Mouse (Mus musculus) midbrain, embryonic 13.5 days (tissue): ENCODE measurements around the gene Dnah17. TPM values are rescaled to one million over a fixed set of nuclear protein-coding genes. Genes with fewer than 3 reads are reported as not detected.

Experiments
- ATAC-seq: fragments of 200-750 bp; cut with Nextera tagmentation; 2 replicates; pipeline ENCODE4 v1.8.0; 2017; ENCODE audit warnings: mild to moderate bottlenecking, moderate TSS enrichment, moderate library complexity
- H3K27ac ChIP-seq: fragments of 300-500 bp; sonication (generic); 2 replicates; pipeline ENCODE4 v1.5.1; 2015; ENCODE audit warnings: inconsistent platforms, mild to moderate bottlenecking, moderate library complexity
- H3K27me3 ChIP-seq: fragments of 300-500 bp; sonication (generic); 2 replicates; pipeline ENCODE4 v1.6.1; 2015; ENCODE audit warnings: mild to moderate bottlenecking, inconsistent platforms
- H3K36me3 ChIP-seq: fragments of 300-500 bp; sonication (generic); 2 replicates; pipeline ENCODE4 v1.6.1; 2015; ENCODE audit warnings: mild to moderate bottlenecking, inconsistent platforms
- H3K4me1 ChIP-seq: fragments of 300-500 bp; sonication (generic); replicated peaks from 2 replicates; pipeline ENCODE4 v1.6.1; 2015; ENCODE audit warnings: inconsistent platforms
- H3K4me2 ChIP-seq: fragments of 300-500 bp; sonication (generic); replicated peaks from 2 replicates; pipeline ENCODE4 v1.6.1; 2015; ENCODE audit warnings: moderate library complexity, mild to moderate bottlenecking, inconsistent platforms
- H3K4me3 ChIP-seq: fragments of 300-500 bp; sonication (generic); replicated peaks from 2 replicates; pipeline ENCODE4 v1.5.1; 2015; ENCODE audit warnings: mild to moderate bottlenecking, inconsistent platforms
- H3K9ac ChIP-seq: fragments of 300-500 bp; sonication (generic); replicated peaks from 2 replicates; pipeline ENCODE4 v1.6.1; 2015; ENCODE audit warnings: mild to moderate bottlenecking, inconsistent platforms
- H3K9me3 ChIP-seq: fragments of 300-500 bp; sonication (generic); 2 replicates; pipeline ENCODE4 v1.6.1; 2016; ENCODE audit warnings: mild to moderate bottlenecking, inconsistent platforms
- WGBS: fragments of 180-500 bp; shearing (Covaris S2); methylation state at CpG from one replicate; pipeline ENCODE4 v1.1.7; 2015; 5-methylcytosine and 5-hydroxymethylcytosine counted together
- polyA plus RNA-seq: library from polyadenylated mRNA; unstranded; fragments of >200 nt; fragmentation: Nextera tagmentation; extraction: Ambion mirVana; gene quantifications from 2 replicates; pipeline ENCODE4 v1.2.1, GENCODE M21; 2015

Gene Dnah17
- polyA plus RNA-seq, 1 experiment from 2014 or later = 0.34 TPM

DNA sequence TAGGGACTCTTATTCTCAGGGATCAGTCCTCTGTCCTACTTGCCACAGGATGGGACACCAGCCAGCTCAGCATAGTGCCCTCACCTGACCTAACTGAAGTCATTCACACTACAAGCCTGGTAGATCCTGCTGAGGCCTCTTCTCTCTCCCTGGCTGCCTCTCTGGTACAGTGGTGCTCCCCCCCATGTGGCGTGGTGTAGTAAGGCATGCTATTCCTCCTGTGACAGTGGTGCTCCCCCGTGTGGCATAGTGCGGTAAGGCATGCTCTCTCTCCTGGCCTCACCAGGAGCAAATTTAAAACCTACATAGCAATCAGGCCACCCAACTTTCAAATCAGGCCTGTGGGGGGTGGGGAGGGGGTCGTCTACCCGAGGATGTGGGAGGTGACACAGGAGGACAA is 26.4 kb downstream of the Dnah17 start:
- Histone ChIP-seq H3K27me3 (no peaks in the 10 kb centered on the region), H3K27ac (no peak overlapping the region), H3K9ac (no peak overlapping the region), H3K4me2 (no peak overlapping the region), H3K9me3 (no peaks in the 10 kb centered on the region), H3K4me3 (no peak overlapping the region), H3K4me1 (no peaks in the 10 kb centered on the region), H3K36me3 (no peaks in the 10 kb centered on the region)
- ATAC-seq = peak; percentile 66
- WGBS = 10% methylated on average over 5 of the region's 5 CpGs

- Histone ChIP-seq H3K27ac (no peak overlapping the region), H3K9me3 (no peaks in the 10 kb centered on the region), H3K36me3 (no peaks in the 10 kb centered on the region), H3K4me2 (no peak overlapping the region), H3K4me1 (0 out of 2 replicates have a peak, but pooled peaks cover 2% of the 10 kb centered on the region), H3K4me3 (no peak overlapping the region), H3K27me3 (no peaks in the 10 kb centered on the region), H3K9ac (no peak overlapping the region)
- 86% methylated on average over 5 of the region's 5 CpGs for WGBS
- peak; percentile 31 for ATAC-seq
Measured at GRCm38 (mm10) chr11:118103383-118103782, 27.1 kb downstream of the Dnah17 start.

DNA sequence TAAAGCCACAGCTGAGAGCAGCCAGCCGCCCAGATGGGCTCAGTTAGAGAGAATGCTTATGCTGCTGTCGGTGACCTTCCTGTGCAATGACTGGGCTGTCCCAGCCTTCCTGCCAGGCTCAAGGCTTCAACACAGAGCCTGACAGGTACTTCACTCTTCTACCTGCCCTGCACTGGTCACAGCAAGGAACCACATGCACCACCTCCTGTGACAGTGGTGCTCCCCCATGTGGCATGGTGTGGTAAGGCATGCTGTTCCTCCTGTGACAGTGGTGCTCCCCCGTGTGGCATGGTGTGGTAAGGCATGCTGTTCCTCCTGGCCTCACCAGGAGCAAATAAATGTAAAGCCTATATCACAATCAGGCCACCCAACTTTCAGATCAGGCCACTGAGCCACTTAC is 27.6 kb downstream of the Dnah17 start:
- peak; percentile 64; the same call in 1 of the 2 replicates for ATAC-seq
- Histone ChIP-seq H3K9me3 (no peaks in the 10 kb centered on the region), H3K36me3 (no peaks in the 10 kb centered on the region), H3K27ac (no peak overlapping the region), H3K4me3 (no peak overlapping the region), H3K27me3 (no peaks in the 10 kb centered on the region), H3K9ac (no peak overlapping the region), H3K4me1 (0 out of 2 replicates have a peak, but pooled peaks cover 2% of the 10 kb centered on the region), H3K4me2 (no peak overlapping the region)
- WGBS = 63% methylated on average over 3 of the region's 3 CpGs

GRCm38 (mm10) chr11:118101133-118101532 is 29.3 kb downstream of the Dnah17 start:
- H3K27me3 ChIP-seq = no peaks in the 10 kb centered on the region
- H3K27ac ChIP-seq = no peak overlapping the region
- ATAC-seq = no peak
- no peak overlapping the region for H3K9ac ChIP-seq
- H3K4me1 ChIP-seq = 0 out of 2 replicates have a peak, but pooled peaks cover 2% of the 10 kb centered on the region
- no peak overlapping the region for H3K4me3 ChIP-seq
- H3K36me3 ChIP-seq = no peaks in the 10 kb centered on the region
- H3K9me3 ChIP-seq = no peaks in the 10 kb centered on the region
- H3K4me2 ChIP-seq = no peak overlapping the region
- 51% methylated on average over 9 of the region's 9 CpGs for WGBS

DNA sequence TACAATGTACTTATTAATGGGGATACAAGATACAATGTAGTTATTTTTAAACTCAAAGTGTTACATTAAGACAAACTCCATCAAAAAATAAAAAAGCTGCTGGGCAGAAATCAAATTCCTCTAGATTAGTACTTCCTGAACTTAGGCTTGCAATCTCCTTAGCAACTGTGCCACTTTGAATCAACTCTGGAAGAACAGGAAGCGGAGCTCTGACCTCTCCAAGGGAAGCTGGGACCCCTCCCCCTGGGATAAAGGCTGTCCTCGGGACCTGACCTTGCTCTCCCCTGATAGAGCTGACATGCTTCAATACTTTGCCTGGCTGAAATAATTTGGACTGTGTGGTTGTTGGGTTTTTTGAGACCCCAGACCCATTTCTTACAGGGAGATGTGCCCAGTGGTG is 33.7 kb downstream of the Dnah17 start:
- no peaks in the 10 kb centered on the region for H3K9me3 ChIP-seq
- no peaks in the 10 kb centered on the region for H3K36me3 ChIP-seq
- WGBS = 61% methylated on average over 2 of the region's 2 CpGs
- no peak overlapping the region for H3K9ac ChIP-seq
- no peak for ATAC-seq
- H3K4me1 ChIP-seq = 0 out of 2 replicates have a peak, but pooled peaks cover 2% of the 10 kb centered on the region
- H3K27me3 ChIP-seq = no peaks in the 10 kb centered on the region
- no peak overlapping the region for H3K27ac ChIP-seq
- no peak overlapping the region for H3K4me2 ChIP-seq
- no peak overlapping the region for H3K4me3 ChIP-seq

DNA sequence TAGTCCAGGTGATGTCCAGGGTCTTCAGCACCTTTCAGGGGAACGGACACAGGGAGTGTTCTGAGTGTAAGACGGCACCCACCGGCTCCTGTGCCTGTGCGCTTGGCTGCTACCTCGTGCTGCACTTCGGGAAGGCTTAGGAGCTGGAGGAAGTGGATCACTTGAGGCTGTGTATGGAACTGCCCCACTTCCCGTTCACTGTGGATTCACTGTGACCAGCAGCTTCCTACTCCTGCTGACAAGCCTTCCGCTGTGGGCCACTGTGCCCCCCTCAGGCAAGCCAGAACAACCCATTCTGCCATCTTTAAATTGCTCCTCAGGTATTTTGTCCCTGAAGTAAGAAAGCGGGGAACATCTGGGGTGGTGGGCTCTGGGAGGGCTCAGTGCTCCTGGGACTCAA is 35.4 kb downstream of the Dnah17 start:
- WGBS = 91% methylated on average over 9 of the region's 9 CpGs
- Histone ChIP-seq H3K9me3 (no peaks in the 10 kb centered on the region), H3K9ac (no peak overlapping the region), H3K27ac (no peak overlapping the region), H3K27me3 (no peaks in the 10 kb centered on the region), H3K36me3 (no peaks in the 10 kb centered on the region), H3K4me1 (0 out of 2 replicates have a peak, but pooled peaks cover 2% of the 10 kb centered on the region), H3K4me2 (no peak overlapping the region), H3K4me3 (no peak overlapping the region)
- ATAC-seq = no peak

GRCm38 (mm10) chr11:118091002-118091670 is 39.3 kb downstream of the Dnah17 start:
- no peak overlapping the region for H3K4me2 ChIP-seq
- no peaks in the 10 kb centered on the region for H3K9me3 ChIP-seq
- H3K4me3 ChIP-seq = no peak overlapping the region
- no peaks in the 10 kb centered on the region for H3K27me3 ChIP-seq
- ATAC-seq = no peak
- H3K9ac ChIP-seq = no peak overlapping the region
- no peaks in the 10 kb centered on the region for H3K4me1 ChIP-seq
- WGBS = 87% methylated on average over 23 of the region's 23 CpGs
- H3K27ac ChIP-seq = no peak overlapping the region
- H3K36me3 ChIP-seq = no peaks in the 10 kb centered on the region

GRCm38 (mm10) chr11:118088896-118089295 is 41.5 kb downstream of the Dnah17 start:
- no peak overlapping the region for H3K4me2 ChIP-seq
- H3K27ac ChIP-seq = no peak overlapping the region
- H3K9ac ChIP-seq = no peak overlapping the region
- H3K36me3 ChIP-seq = no peaks in the 10 kb centered on the region
- H3K4me3 ChIP-seq = no peak overlapping the region
- no peaks in the 10 kb centered on the region for H3K4me1 ChIP-seq
- 91% methylated on average over 19 of the region's 19 CpGs for WGBS
- ATAC-seq = no peak
- H3K27me3 ChIP-seq = no peaks in the 10 kb centered on the region
- no peaks in the 10 kb centered on the region for H3K9me3 ChIP-seq

DNA sequence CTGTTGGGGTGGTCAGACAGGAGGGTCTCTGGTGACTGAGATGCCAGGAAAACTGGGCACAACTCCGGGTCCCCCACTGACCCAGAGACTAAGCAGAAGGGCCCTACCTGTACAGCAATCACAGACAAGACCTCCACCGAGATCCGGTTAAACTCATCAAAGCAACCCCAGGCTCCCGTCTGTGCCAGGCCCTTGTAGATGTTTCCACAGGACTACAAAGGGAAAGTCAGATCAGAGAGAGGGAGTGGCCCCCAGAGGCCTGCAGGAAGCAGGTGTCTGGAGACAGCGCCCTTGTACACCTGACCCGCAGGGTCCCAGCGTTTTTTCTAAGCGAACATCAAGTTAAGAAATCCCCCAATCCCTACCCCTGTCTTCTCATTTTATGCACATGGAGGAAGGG is 44.5 kb downstream of the Dnah17 start:
- Histone ChIP-seq H3K27ac (no peak overlapping the region), H3K27me3 (no peaks in the 10 kb centered on the region), H3K9me3 (no peaks in the 10 kb centered on the region), H3K4me3 (no peak overlapping the region), H3K9ac (no peak overlapping the region), H3K4me1 (no peaks in the 10 kb centered on the region), H3K36me3 (no peaks in the 10 kb centered on the region), H3K4me2 (no peak overlapping the region)
- WGBS = 84% methylated on average over 8 of the region's 8 CpGs
- no peak for ATAC-seq

- no peaks in the 10 kb centered on the region for H3K36me3 ChIP-seq
- WGBS = 86% methylated on average over 4 of the region's 4 CpGs
- no peak overlapping the region for H3K4me3 ChIP-seq
- no peak for ATAC-seq
- no peak overlapping the region for H3K4me2 ChIP-seq
- no peaks in the 10 kb centered on the region for H3K9me3 ChIP-seq
- no peak overlapping the region for H3K27ac ChIP-seq
- H3K27me3 ChIP-seq = no peaks in the 10 kb centered on the region
- no peak overlapping the region for H3K9ac ChIP-seq
- no peaks in the 10 kb centered on the region for H3K4me1 ChIP-seq
Measured at GRCm38 (mm10) chr11:118085176-118085575, 45.3 kb downstream of the Dnah17 start.

DNA sequence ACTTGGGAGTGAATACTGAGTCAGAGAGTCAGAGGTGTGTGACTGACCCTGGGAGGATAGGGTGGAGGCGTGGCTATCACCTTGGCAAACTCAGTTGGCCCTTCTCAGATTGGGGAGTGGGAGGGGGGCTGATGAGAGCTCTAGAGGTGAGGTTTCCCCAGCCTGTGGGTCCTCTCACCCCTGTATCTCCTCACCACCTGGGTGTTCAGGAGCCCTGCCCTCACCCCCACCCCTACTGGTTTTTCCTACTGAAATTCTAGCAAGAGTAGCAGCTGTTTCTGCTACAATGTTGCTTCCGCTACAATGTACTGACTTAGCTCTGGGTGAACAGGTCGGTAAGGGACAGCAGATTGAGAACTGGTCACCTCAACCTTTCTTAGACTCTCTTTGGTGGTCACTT is 46.2 kb downstream of the Dnah17 start:
- Histone ChIP-seq H3K4me1 (no peaks in the 10 kb centered on the region), H3K27ac (no peak overlapping the region), H3K36me3 (no peaks in the 10 kb centered on the region), H3K4me3 (no peak overlapping the region), H3K27me3 (no peaks in the 10 kb centered on the region), H3K9me3 (no peaks in the 10 kb centered on the region), H3K4me2 (no peak overlapping the region), H3K9ac (no peak overlapping the region)
- 81% methylated on average over 3 of the region's 3 CpGs for WGBS
- ATAC-seq = no peak

DNA sequence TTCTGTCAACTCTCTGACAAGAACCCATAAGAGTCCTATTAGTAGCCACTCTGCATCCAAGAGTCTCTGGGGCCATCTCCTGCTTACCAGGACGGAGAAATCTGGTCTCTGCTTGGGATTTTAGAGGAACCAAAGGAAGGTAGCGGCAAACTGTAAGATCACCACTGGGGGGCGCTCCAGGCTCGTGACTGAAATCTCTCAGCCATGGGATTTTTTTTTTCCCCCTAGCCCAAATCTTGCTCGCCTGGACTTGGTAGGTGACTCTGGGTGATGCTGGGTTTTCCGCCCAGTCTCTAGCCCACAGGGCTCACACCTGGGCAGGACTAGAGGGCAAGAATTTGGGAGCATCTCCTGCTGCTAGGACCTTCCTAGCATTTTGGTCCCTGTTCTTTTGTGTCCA is 46.6 kb downstream of the Dnah17 start:
- H3K9ac ChIP-seq = no peak overlapping the region
- H3K27me3 ChIP-seq = no peaks in the 10 kb centered on the region
- H3K4me3 ChIP-seq = no peak overlapping the region
- no peak overlapping the region for H3K4me2 ChIP-seq
- no peaks in the 10 kb centered on the region for H3K9me3 ChIP-seq
- no peaks in the 10 kb centered on the region for H3K36me3 ChIP-seq
- WGBS = 9% methylated on average over 6 of the region's 6 CpGs
- H3K27ac ChIP-seq = no peak overlapping the region
- no peak for ATAC-seq
- H3K4me1 ChIP-seq = no peaks in the 10 kb centered on the region

DNA sequence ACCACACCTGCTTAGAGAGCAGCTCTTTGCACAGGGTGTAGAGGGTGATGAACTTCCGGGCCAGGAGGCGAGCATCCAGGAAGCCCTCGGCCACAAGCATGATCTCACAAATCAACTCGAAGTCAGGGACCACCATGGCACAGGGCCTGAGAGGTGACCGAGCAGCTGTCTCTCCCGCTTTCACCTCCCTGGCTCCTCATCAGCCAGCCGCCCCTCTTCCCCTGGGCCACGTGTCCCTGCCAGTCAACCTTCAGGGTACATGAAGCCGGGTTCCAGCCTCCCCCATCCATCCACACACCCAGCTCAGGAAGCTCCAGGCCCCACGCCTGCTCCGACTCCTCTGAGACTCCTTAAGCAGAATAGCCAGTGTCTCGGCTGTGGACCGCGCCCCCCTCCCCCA is 48.1 kb downstream of the Dnah17 start:
- H3K4me3 ChIP-seq = no peak overlapping the region
- no peaks in the 10 kb centered on the region for H3K9me3 ChIP-seq
- no peak overlapping the region for H3K4me2 ChIP-seq
- WGBS = 85% methylated on average over 14 of the region's 14 CpGs
- no peak overlapping the region for H3K9ac ChIP-seq
- H3K27me3 ChIP-seq = no peaks in the 10 kb centered on the region
- ATAC-seq = no peak
- H3K4me1 ChIP-seq = no peaks in the 10 kb centered on the region
- no peak overlapping the region for H3K27ac ChIP-seq
- no peaks in the 10 kb centered on the region for H3K36me3 ChIP-seq
